Mouse (Mus musculus) kidney, adult 8-10 months (tissue): ENCODE data around the gene Gm29423.
"Not testable (repeated sequence)": the region's sequence is repeated elsewhere in the genome, so short reads cannot be mapped to it uniquely, and the experiment has no call there.

Source experiments
- DNase-seq, 2 experiments: peaks; one replicate each; pipeline ENCODE4 v3.0.0; 2022

Gm29423 gene

DNA sequence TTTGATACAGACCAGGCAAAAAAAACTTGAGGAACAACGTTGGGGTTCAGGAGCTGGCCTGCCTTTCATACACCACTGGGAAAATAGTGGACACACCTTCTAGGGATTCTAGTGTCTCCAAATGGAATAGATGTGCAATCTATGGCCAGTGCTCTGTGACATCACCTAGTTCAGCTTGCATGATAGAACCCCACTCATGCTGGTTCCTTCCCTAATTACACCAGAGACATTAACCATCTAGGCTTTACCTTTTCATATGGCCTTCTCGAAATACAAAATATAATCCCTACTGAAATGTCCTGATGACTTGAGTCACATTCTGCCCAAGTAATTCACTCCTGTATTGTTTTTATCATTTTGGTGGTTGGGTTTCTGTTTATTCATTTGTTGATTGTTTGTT lies at the start of gene Gm29423, which contains the start of gene Gm29644:
Gene Gm29423, minus strand, starts transcription at position 101 of the 400 bp plus-strand sequence.
Gene Gm29644, minus strand, starts transcription at position 157 of the 400 bp plus-strand sequence.
- DNase-seq = not testable (repeated sequence)

DNA sequence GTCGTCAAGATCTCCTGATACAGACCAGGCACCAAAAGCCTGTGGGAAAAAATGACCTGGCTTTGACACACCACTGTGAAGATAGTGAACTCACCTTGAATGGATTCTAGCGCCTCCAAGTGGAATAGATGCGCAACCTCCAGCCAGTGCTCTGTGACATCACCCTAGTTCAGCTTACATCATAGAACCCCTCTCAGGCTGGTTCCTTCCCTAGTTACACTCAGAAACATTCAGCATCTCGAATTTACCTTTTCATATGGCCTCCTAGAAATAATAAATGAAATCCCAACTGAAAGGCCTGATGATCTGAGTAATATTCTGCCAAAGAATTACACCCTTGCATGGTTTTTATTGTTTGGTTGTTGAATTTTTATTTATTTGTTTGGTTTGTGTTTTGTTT lies 29.5 kb downstream of the Gm29423 start, which contains the start of gene Gm21118:
Gene Gm21118, minus strand, starts transcription at position 101 of the 400 bp plus-strand sequence.
- DNase-seq = not testable (repeated sequence)
